Mouse (Mus musculus) urinary bladder, adult 18-20 months (tissue): ENCODE results near the gene Ankmy1.

Source experiments
- DNase-seq, 2 experiments: peaks; one replicate each; pipeline ENCODE4 v3.0.0; 2022; ENCODE audit warnings: low spot score in 2 of 2, mixed read lengths in 2 of 2

The Ankmy1 gene

DNA sequence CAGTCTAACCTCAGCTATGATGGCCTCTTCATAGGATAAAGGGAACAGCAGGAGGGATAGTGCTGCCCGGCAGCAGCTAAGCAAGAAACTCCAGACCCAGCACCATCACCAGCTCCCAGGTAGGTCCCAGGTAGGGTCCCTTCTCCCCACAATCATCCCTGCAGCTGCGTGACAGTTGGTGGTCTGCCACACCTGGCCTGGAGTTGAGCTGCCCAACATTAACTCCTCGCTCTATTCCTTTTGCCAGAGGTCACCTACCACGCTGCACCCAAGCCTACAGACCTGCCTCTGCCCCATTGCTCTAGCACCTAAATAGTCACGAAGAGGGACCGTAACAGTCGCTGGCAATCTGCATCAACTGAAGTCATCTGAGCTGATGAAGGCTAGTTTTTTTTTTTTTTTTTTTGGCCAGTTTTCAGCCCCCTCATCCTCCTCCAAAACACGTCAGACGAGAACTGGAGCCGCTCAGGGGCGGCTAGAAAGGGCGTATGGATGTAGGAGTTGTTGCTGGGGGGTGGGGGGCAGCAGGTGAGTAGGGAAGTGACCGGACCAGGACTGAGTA is 72.0 kb downstream of the Ankmy1 start:
- DNase-seq = no peak

DNA sequence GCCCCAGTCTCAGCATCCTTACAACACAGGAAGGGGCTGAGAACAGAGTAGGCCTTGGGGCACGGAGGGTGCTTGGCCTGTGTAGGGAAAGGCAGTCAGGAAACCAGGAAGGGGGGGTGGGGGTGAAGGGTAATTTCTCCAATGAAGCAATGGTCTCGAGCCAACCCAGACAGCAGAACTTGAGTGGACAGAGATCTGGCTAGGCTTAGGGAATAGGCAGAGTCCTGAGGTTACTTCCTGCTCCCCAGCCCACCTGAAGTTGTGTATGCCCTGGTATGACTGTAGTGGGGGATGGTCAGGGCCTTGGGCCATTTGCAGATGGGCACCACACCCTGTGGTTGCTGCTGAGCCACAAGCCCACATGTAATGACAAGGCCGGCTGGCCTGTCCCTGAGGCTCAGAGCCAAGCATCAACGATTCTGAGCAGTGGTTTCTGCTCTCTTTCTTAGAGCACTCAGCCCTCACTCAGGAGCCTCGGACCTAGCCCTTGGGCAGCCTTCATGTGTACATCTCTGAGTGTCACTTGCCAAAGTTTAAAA is 86.9 kb downstream of the Ankmy1 start:
- DNase-seq = no peak

DNA sequence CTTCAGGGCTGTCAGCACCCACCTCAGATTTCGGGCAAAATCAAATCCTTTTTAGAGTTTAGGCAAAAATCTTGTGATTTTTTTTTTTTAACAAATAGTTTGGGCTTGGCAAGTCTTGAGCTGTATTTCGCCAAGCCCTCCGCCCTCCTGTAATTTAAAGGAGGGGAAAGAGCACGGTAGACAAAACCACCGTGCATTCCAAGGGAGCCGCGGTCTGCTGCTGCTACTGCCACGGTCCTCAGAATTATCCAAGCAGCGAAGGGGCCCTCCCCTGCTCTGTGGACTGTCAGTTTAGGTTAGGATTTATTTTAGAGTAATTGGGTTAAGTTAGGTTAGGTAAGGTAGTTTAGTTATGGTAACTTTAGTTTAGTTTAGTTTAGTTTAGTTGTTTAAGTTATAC is 87.6 kb downstream of the Ankmy1 start:
- no peak for DNase-seq

DNA sequence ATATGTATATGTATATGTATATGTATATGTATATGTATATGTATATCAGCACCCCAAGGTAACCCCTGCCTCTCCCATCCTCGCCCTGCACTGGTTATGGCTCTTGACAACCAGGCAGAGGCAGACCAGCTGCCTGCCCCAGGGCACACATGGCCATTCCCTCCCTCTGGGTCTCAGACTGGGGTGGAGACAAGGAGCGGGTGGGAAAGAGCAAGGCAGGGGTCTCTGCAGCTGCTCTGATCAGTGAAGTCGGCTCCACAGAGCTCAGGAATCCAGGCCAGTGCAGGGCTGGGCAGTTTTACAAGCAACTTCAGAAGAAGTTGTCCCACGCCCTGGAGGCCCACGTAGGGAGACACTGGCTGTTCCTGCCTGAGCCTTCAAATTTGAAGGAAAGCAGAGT is 88.4 kb downstream of the Ankmy1 start:
- no peak for DNase-seq
